Mouse (Mus musculus): ENCODE measurements around the gene Gm4969. TPM values are rescaled to one million over a fixed set of nuclear protein-coding genes. Genes with fewer than 3 reads are reported as not detected.

The Gm4969 gene
- total RNA-seq, 4 experiments from 2014 or later = 0.37 to 0.68 (median 0.48) TPM; not detected in 1

- DNase-seq (ENCODE audit: low spot score in 2 of 2) = no peak
Measured at GRCm38 (mm10) chr7:19094471-19094825, 23.7 kb downstream of the Gm4969 start, which contains the start of gene Six5. Gene Six5, plus strand, starts transcription at chr7:19094594.

GRCm38 (mm10) chr7:19093537-19094385 is 24.4 kb downstream of the Gm4969 start:
- peak in 1 of 2 experiments; percentile 76 for DNase-seq (ENCODE audit: low spot score in 2 of 2)

GRCm38 (mm10) chr7:19093174-19093521 is 25.0 kb downstream of the Gm4969 start:
- no peak for DNase-seq (ENCODE audit: low spot score in 2 of 2)

GRCm38 (mm10) chr7:19092381-19093173 is 25.6 kb downstream of the Gm4969 start:
- DNase-seq (ENCODE audit: low spot score in 2 of 2) = no peak

- no peak for DNase-seq (ENCODE audit: low spot score in 2 of 2)
Measured at GRCm38 (mm10) chr7:19091913-19092312, 26.3 kb downstream of the Gm4969 start.

GRCm38 (mm10) chr7:19088813-19089212 is 29.4 kb downstream of the Gm4969 start:
- no peak for DNase-seq (ENCODE audit: low spot score in 2 of 2)

GRCm38 (mm10) chr7:19086760-19087159 is 31.4 kb downstream of the Gm4969 start:
- no peak for DNase-seq (ENCODE audit: low spot score in 2 of 2)

GRCm38 (mm10) chr7:19086042-19086441 is 32.1 kb downstream of the Gm4969 start:
- no peak for DNase-seq (ENCODE audit: low spot score in 2 of 2)

- DNase-seq (ENCODE audit: low spot score in 2 of 2) = no peak
Measured at GRCm38 (mm10) chr7:19085495-19085894, 32.7 kb downstream of the Gm4969 start.

GRCm38 (mm10) chr7:19084921-19085473 is 33.2 kb downstream of the Gm4969 start:
- DNase-seq (ENCODE audit: low spot score in 2 of 2) = no peak

GRCm38 (mm10) chr7:19084277-19084771 is 33.8 kb downstream of the Gm4969 start:
- no peak for DNase-seq (ENCODE audit: low spot score in 2 of 2)

GRCm38 (mm10) chr7:19083701-19084100 is 34.5 kb downstream of the Gm4969 start, which contains the start of gene Dmpk:
Gene Dmpk, plus strand, starts transcription at chr7:19083849.
- no peak for DNase-seq (ENCODE audit: low spot score in 2 of 2)

GRCm38 (mm10) chr7:19083096-19083495 is 35.1 kb downstream of the Gm4969 start:
- no peak for DNase-seq (ENCODE audit: low spot score in 2 of 2)

- DNase-seq (ENCODE audit: low spot score in 2 of 2) = no peak
Measured at GRCm38 (mm10) chr7:19082171-19082570, 36.0 kb downstream of the Gm4969 start.

GRCm38 (mm10) chr7:19080451-19080950 is 37.7 kb downstream of the Gm4969 start:
- no peak for DNase-seq (ENCODE audit: low spot score in 2 of 2)

GRCm38 (mm10) chr7:19078732-19079131 is 39.4 kb downstream of the Gm4969 start:
- no peak for DNase-seq (ENCODE audit: low spot score in 2 of 2)

GRCm38 (mm10) chr7:19077761-19078160 is 40.4 kb downstream of the Gm4969 start:
- DNase-seq (ENCODE audit: low spot score in 2 of 2) = no peak

GRCm38 (mm10) chr7:19076586-19076991 is 41.6 kb downstream of the Gm4969 start:
- no peak for DNase-seq (ENCODE audit: low spot score in 2 of 2)

GRCm38 (mm10) chr7:19075723-19076585 is 42.2 kb downstream of the Gm4969 start, which contains the start of gene Dmwd:
Gene Dmwd, plus strand, starts transcription at chr7:19076227.
- peak; percentile 83 to 98 for DNase-seq (ENCODE audit: low spot score in 2 of 2)

GRCm38 (mm10) chr7:19075231-19075630 is 42.9 kb downstream of the Gm4969 start:
- DNase-seq (ENCODE audit: low spot score in 2 of 2) = no peak

GRCm38 (mm10) chr7:19074494-19074893 is 43.7 kb downstream of the Gm4969 start:
- no peak for DNase-seq (ENCODE audit: low spot score in 2 of 2)
